Mouse (Mus musculus): ENCODE measurements around the gene Dgkd.
A peak's percentile ranks its signal among the peaks of the same experiment; 100 is the strongest.

Dgkd gene

DNA sequence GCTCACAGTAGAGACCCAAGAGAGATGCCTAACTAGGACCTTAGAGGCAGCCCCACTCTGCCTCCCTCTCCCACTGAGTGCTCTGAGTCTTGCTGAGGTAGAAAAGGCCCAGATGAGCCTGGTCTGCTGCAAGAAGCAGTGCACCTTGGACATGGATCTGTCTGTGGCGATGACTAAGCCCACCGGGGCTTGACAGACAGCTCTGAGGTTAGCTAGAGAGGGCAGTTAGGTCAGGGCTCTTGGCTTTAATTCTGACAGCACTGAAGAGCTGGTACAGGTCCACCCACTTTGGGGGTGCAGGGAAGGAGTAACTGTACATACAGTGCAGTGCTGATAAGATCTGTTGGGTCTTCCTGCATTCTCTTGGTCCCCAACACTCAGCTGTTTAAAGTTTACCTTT, 82.5 kb downstream of the Dgkd start:
- no peak for DNase-seq (ENCODE audit: low read depth)

GRCm38 (mm10) chr1:87936075-87936474, 83.0 kb downstream of the Dgkd start:
- DNase-seq (ENCODE audit: low read depth), result no peak

DNA sequence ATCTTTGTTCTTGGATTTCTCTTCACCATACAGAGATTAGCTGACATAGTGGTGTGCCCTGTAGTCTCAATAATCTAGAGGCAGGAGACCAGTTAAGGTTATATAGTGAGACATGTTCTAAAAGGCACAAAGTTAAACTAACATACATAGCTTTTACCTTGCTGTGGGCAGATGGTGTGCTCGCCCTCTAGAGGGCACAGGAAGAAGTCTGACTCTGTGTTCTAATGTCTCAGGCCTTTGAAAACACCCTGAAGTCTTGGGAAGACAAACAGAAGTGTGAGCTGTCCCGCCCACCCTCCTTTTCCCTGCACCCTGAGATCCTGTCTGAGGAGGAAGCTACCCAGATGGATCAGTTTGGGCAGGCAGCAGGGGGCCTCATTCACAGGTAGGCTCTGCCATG, 83.4 kb downstream of the Dgkd start:
- no peak for DNase-seq (ENCODE audit: low read depth)

GRCm38 (mm10) chr1:87941765-87942164, 88.7 kb downstream of the Dgkd start:
- no peak for DNase-seq (ENCODE audit: low read depth)

DNA sequence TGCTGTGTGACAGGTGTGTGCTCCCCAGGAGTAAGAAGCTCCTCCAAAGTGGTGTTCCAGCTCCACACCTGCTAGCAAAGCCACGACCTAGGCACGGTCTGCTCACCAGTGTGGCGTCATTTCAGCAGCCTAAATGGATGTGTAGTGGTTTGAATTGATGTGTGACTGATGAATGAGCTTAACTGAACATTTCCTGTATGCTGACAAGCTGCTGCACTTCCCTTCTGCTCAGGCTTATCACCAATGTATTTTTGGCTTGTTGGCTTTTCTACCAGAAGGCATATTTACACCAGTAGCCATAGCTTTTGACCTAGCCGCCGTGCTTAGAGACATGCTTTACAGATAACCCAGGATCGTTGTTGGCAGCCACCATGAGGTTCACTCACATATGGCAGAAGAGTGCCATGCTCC, 94.6 kb downstream of the Dgkd start:
- no peak for DNase-seq (ENCODE audit: low read depth)

- DNase-seq (ENCODE audit: low read depth), result no peak
Observed at GRCm38 (mm10) chr1:87951641-87952040, 98.6 kb downstream of the Dgkd start.

DNA sequence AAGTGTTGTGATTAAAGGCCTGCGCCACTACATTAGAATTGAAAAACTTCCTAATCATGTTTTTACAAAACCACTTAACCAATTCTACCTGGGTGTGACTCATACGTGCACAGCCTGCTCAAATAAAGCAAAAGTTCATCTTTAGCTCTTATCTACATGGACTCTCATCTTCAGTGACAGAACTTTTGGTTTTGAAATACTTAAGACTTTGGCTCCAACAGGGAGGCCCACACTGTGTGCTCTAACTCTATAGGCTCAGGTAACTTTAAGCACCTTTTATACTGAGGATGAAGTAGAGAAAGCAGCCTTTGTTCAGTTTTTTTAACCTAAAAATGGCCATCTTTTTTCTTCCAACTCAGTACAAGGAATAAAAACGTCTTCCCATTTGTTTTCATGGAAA, 100.0 kb downstream of the Dgkd start:
- no peak for DNase-seq (ENCODE audit: low read depth)

DNA sequence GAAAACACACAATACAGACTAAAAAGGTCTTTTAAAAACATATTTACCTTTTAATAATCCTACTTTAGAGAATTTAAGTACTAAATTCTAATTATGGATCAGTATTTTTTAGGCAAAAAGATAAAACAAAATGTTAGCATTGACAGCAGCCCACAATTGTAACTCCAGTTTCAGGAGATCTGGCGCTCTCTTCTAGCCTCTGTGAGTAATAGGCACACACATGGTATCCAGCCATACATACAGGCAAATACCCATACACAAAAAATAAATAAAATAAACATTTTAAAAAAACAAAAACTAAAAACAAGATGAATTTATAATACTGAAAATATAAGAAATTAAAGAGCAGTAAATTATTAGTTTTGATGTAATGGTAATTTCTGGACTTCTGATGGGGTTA, 105.8 kb downstream of the Dgkd start:
- no peak for DNase-seq (ENCODE audit: low read depth)

- no peak for DNase-seq (ENCODE audit: low read depth)
Observed at GRCm38 (mm10) chr1:87959532-87959931, 106.4 kb downstream of the Dgkd start.

DNA sequence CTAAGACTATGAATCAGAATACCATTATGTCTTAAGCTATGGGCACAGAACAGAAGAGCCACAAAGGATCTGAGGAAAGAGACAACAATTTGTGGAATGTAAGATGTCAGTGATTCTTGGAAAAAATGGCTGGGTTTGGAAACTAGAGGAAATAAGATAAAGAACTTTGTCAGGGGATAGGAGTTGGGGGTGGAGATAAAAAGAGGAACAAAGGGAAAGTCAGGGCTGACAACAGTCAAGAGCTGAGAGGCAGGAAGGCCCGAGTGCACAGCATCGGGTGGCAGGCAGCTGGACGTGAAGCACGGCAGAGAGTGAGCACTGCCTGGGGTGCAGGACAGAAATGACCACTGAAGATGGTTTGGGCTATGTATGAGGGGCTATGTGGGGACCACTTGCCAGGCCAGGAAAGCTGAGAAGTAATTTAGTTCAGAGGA, 106.9 kb downstream of the Dgkd start:
- DNase-seq (ENCODE audit: low read depth), result no peak

DNA sequence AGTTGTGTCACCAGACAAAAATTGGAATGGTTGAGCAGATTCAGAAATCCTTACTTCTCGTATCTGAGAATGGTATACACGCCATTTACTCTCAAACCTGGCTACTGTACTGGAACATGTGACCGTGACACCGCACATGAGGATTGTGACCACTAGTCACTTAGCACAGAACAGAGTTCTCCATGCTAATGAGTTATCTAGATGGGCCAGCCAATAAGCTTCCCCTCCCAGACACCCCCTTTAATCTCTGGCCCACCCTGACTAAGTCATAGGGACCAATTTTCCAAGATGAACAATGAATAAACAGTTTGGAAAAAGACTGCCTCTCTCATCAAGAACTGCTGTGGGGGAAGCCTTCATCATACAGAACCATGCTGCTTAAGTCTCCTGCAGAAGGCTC, 107.7 kb downstream of the Dgkd start:
- DNase-seq (ENCODE audit: low read depth), result no peak

- DNase-seq (ENCODE audit: low read depth), result peak; percentile 53
Observed at GRCm38 (mm10) chr1:87961459-87962167, 108.5 kb downstream of the Dgkd start.

DNA sequence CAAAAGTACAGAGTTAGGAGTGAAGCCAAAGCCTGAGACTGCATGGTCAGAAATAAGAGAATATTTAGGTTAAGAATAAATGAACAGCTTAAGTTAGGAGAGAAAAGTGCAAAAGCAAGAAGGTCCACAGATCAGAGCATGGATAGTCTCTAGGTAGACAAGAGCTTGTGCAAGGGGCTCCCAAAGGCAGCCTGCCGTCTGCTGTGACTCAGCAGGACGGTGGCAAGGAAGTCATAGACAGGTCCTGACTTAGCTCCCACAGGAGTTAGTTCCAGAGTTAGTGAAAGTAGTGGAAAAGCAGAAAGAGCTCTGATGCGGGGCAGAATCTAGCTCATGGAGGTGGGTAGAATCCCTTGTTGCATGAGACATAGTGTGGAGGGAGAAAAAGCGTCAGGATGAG, 117.3 kb downstream of the Dgkd start:
- DNase-seq (ENCODE audit: low read depth), result no peak

DNA sequence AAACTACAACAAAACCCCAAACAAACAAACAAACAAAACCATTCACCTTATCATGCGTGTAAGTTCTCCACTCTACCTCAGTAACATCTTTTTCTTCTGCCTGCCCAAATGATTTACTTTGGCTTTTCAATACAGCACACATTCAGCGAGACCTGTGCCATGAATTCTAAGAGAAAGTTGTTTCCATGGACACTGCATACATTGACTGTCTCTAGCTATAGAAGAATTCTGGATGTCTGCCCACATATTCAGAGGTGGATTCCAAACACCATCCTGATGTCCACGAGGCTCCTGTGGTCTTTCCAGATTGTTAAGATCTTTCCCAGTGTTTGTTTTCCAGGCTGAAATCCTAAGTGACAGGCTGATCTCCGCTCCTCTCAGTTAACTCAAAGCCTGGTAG, 129.2 kb downstream of the Dgkd start:
- DNase-seq (ENCODE audit: low read depth), result no peak

DNA sequence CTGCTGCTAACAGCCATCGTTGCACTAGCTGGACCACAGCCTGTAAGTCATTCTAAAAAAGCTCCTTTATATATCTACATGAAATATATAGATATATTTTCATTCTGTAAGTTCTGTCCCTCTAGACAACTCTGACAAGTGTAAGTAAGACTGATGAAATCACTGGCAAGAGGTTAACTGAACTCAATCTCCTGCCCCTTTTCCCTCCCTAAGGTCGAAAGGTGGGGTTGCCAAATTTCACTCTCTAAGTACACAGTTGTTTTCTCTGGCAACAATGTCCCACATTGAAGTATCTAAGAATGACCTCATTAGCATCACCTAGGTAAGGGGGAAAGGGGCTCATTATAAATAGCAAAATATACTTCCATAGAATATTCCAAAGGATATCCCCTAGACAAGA, 139.6 kb downstream of the Dgkd start:
- DNase-seq (ENCODE audit: low read depth), result no peak
